Mouse (Mus musculus): Measurements from ENCODE around the gene Olfr918.
A peak's percentile ranks its signal among the peaks of the same experiment; 100 is the strongest.

Gene Olfr918

DNA sequence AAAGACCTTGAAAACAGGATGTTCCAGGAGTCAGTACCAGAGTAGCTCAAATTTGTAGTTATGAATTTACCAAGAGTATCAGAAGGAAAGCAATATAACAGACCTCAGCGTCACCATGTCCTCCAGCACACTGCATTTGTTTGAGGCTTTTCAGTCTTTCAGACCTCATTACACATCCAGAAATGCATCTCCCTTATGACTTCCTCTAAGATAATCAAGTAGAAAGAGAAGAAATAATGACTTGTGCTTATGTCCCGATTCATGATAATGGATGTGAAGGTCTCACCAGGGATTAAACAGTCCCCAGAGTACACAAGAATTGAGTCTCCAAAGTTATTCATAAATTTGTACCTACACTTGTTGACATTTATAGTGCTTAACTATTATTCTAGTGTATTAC is at the start of gene Olfr918:
Gene Olfr918 (minus strand): TSS at position 101 of the 400 bp plus-strand sequence.
- DNase-seq (ENCODE audit: extremely low spot score), result no peak

GRCm38 (mm10) chr9:38724044-38724443 is 49.6 kb upstream of the Olfr918 start:
- DNase-seq (ENCODE audit: extremely low spot score), result no peak

GRCm38 (mm10) chr9:38718927-38719441 is 44.6 kb upstream of the Olfr918 start:
- peak; percentile 14 for DNase-seq (ENCODE audit: extremely low spot score)

DNA sequence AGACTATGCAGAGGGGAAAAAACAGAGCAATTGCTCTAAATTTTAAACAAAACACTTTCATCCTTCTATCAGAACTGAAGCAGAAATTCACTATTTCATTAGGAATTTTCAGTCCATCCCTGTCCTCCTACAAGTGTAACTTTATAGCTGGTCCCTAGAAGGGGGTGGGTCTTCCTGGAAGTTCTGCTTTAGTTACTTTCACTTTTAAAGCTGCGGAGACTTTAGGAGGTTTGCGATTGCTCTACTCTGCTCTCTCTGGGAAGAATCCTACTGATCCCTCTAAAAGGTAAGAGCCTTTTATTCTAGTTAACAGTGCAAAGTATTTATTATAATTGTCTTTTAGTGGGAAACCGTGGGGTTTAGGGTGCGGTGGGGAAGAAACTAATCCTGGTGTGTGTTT is 43.7 kb upstream of the Olfr918 start, which contains the start of gene Vwa5a:
Gene Vwa5a (plus strand): TSS at position 167 of the 400 bp plus-strand sequence.
- peak; percentile 10 for DNase-seq (ENCODE audit: extremely low spot score)

- no peak for DNase-seq (ENCODE audit: extremely low spot score)
These were observed 1.5 kb downstream of the Olfr918 start for GRCm38 (mm10) chr9:38672887-38673286.

- no peak for DNase-seq (ENCODE audit: extremely low spot score)
These were observed 8.7 kb downstream of the Olfr918 start, which contains the start of gene Olfr917 for GRCm38 (mm10) chr9:38665742-38666141. Gene Olfr917, minus strand, starts transcription at chr9:38665842.

GRCm38 (mm10) chr9:38659775-38660174 is 14.6 kb downstream of the Olfr918 start, which contains the start of gene Olfr916:
Gene Olfr916, minus strand, starts transcription at chr9:38659875.
- DNase-seq (ENCODE audit: extremely low spot score), result no peak

- DNase-seq (ENCODE audit: extremely low spot score), result no peak
These were observed 42.0 kb downstream of the Olfr918 start for GRCm38 (mm10) chr9:38632406-38632805.

Data from embryo, embryonic 9.5 days (tissue).